Mouse (Mus musculus): ENCODE data around the gene Gm49318.

- TF ChIP-seq CTCF (IDR thresholded peaks at IDR 0.05; ENCODE audit: extremely low read depth, insufficient read depth, insufficient read length, insufficient replicate concordance) (no peak), POLR2A (IDR thresholded peaks at IDR 0.05; ENCODE audit: low read depth, low read length) (no peak)
These were observed 5.2 kb upstream of the Gm49318 start for GRCm38 (mm10) chr9:22076223-22076622.

Measured in spleen, adult 2 months (tissue).